Mouse (Mus musculus) small intestine, adult 2 months (tissue): ENCODE measurements around the gene Sapcd2.

Source experiments
- CTCF ChIP-seq: fragments of 200-500 bp; IDR thresholded peaks from 2 replicates; pipeline ENCODE4 v1.5.1; 2012; ENCODE audit warnings: low read depth, mild to moderate bottlenecking, control low read depth, inconsistent platforms, low read length, moderate library complexity, mixed read lengths; ENCODE audit not compliant: insufficient replicate concordance, insufficient read length; ENCODE audit errors: extremely low read depth
- POLR2A ChIP-seq: fragments of 200-500 bp; IDR thresholded peaks from 2 replicates; pipeline ENCODE4 v1.6.1; 2012; ENCODE audit warnings: low read depth, mild to moderate bottlenecking, control low read depth, inconsistent platforms, low read length, moderate library complexity

DNA sequence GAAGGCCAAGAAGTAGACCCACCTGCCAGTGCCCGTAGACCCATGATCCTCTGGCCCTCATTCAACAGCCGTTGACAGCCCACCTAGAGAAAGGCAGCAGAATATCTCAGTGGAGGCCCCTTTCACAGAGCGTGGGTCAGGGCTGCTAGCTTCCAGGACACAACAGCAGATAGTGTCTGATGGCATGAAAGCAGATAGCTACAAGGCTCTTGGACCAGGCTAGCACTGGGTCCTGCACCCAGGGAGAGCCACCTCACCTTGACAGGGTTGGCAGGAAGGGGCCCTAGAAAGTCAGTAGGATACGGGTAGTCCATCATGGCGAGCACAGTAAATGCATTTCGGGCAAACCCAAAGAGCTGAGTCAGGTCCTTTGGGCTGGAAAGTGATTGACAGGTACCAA lies 17.9 kb upstream of the Sapcd2 start:
- TF ChIP-seq CTCF (no peak), POLR2A (no peak)
